Mouse (Mus musculus) CD4-positive, CD25-positive, alpha-beta regulatory T cell, adult 4 months (primary cell): ENCODE data around the gene Grxcr1. TPM values are rescaled to one million over a fixed set of nuclear protein-coding genes. Genes with fewer than 3 reads are reported as not detected.

ENCODE experiments used
- ATAC-seq: one replicate; pipeline ENCODE4 v1.8.0; 2017
- polyA plus RNA-seq, 2 experiments: library from polyadenylated mRNA; unstranded; fragments of 100-300 nt; shearing (Covaris generic); gene quantifications; one replicate each; pipeline ENCODE4 v1.2.1; 2017

The Grxcr1 gene
- polyA plus RNA-seq: not detected

DNA sequence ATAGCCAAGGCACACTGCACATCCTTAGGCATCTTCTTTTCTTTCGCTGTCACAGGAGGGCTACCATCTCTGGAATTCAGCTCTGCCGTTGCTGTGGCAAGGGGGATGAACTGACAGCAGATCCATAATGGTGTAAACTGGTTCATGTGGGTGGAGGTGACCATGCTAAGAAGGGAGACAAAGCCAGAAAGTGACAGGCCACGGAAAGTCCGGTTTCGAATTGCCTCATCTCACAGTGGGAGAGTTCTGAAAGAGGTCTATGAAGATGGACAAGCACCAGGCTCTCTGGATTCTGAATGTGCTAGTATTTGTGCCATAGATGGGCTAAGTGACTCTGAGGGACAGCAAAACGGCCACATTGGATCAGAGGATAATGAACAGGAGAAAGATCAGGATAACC, at the start of gene Grxcr1:
TSS of gene Grxcr1 (plus strand) at position 92 of the 400 bp plus-strand sequence.
- no peak for ATAC-seq

DNA sequence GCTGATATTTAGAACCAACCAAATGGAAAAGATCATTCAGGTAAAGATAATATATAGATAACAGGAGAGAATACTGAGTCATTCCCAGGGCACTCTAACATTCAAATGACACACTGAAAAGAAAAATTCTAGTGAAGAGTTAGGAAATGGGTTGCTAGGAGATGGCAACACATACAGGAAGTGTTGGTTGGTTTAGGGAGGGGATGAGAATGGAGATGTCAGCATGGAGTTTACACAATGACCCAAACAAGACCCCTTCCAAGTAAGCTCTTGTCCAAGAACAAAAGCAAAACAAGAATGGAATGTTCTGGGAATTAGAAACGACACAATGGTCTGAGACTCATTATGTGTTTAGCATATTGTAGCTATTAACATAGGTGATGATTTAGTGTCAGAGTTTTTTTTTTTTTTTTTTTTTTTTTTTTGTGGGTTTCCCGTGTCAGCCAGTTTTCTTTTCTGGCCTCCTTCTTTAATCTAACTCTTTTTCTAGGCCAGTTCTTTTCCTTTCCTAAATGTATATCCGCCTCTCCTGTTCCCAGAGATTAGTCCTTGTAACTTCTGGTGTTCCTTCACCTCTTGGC, 49.6 kb upstream of the Grxcr1 start:
- ATAC-seq: no peak

DNA sequence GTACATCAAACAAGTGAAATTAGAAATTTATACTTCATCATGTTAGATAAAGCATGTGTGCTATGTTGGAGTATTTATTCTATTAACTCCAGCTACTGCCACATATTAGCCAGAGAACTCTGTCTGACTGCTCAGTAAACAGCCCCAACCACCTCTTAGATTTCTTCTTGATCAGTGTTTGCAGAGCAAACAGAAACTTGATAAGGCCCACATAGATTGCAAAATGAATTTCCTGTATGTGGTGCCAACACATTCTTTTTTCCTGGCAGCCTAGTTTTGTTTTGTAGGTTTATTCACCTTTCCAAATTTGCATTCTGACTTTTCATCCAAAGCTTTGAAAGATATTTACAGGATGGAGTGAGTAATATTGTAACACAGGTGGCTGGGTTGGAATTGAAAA, 41.2 kb upstream of the Grxcr1 start:
- ATAC-seq: no peak

DNA sequence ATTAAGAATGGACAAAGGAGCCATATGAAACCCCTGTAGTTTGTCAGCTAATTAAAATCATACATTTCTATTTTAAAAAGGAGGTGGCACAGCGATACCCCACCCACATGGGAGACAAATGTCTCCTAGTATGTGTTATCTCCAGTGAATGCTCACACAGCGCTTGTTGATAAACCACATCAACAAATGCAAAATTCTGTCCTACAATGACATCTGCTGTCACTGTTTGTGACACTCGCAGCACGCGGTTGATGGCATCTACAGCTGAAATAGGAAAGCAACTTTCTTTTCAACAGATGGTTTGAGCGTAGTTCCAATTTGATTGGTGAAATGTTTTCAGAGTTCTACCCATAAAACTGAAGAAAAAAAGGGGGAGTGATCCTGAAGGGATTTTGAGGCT, 29.0 kb upstream of the Grxcr1 start:
- no peak for ATAC-seq

DNA sequence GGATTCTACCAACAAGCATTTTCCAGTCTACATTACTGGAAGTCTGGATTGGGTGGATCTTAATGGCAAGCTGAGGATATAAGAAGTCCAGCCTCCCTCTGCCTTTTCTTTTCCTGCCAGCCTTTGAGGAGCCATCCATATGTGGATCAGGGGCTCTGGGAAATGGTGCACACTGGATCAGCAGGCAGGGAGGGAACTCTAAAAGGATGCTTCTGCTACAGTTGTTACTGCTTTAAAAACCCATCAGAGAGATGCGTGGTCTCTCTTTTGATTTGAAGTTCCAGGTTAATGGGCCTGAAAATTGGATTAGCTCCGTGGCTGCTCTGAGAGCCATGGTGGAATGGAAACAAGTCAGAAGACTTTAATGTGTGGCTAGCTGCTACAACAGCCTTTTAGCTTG, 27.7 kb upstream of the Grxcr1 start:
- no peak for ATAC-seq

DNA sequence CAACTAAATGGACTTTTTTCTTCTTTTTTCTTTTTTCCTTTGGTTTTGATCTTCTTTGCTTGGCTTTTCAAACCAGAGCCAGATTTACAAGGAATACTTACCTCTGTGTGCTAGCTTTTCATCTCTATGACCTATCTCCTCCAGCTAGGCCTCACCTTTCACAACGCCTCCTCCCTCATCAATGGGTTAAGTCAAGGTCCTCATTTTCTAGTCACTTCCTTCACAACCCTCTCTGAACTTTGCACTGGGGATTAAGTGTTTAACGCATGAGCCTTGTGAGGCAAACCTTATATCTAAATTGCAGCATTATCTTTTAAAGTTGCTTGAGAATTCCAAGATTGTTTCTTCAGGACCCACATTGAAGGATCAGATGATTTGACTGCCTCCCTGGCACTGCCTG, 27.2 kb upstream of the Grxcr1 start:
- ATAC-seq: no peak

DNA sequence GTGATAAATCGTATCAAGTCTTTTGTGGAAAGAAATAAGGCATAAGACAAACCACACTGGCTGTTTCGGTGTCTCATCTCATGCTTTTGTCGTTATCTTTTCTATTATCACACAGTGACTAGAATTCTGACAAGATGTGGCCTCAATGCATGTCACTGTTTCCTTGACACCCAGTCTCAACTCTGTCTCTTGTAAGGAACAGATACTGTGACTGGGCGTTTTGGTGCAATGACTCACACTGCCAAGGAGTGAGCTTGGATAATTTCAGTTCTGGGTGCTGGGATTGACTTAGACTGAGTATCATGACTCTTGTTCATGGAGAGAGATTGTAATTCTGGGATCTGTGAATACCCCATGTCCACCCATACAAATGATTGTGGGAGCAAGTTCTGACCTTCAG, 24.6 kb upstream of the Grxcr1 start:
- ATAC-seq: peak; percentile 17

DNA sequence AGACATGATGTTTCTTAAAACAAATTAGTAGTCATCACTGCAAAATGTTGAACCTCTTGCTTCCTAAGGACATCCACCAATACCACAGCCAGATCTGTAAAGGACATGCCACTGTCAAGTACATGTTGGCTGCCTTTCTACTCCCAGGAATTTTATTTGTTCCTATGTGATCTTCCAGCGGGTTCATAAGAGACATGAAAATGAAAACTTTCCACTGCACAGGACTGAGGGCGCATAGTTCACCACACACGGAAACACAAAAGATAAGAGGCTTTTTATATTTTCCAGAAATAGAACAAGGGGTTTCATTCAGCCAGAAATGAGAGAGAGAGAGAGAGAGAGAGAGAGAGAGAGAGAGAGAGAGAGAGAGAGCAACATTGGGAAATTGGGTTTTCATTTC, 20.1 kb upstream of the Grxcr1 start:
- ATAC-seq: no peak

DNA sequence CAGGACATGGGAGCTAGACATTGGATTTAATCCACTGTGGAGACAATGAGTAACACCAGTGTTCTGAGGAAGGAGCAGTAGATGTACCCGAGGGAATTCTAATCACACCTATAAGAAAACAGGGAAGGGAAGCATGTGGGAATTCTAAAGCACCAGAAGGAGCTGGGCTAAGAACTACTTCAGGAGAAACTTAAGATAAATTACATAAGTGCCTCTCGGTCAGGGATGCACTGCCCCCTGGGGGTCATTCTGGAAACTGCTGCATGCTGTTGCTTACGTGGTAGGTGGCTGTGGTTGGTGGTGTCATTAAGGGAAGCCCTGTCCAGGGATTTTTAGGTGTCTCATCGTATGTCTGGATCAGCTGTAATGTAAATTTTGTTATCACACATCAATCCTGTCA, 19.0 kb upstream of the Grxcr1 start:
- peak; percentile 87 for ATAC-seq

DNA sequence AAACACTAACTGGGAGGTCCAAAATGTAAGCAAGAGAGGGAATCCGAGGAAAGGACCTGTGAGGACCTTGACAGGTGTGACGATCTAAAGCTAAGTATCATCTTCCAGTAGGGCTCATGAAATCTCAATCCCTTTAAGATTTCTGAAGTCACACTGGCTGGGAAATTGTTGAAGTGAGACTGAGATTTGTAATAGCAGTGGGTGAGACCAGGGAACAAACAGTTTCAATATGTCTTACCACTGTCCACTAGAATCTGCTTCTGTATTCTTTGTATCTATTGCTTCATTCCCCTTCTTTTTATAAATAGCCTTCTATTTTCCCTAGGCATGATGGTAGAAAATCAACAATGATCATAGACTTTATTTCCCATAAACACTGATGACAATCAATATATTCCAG, 10.8 kb upstream of the Grxcr1 start:
- ATAC-seq: no peak

DNA sequence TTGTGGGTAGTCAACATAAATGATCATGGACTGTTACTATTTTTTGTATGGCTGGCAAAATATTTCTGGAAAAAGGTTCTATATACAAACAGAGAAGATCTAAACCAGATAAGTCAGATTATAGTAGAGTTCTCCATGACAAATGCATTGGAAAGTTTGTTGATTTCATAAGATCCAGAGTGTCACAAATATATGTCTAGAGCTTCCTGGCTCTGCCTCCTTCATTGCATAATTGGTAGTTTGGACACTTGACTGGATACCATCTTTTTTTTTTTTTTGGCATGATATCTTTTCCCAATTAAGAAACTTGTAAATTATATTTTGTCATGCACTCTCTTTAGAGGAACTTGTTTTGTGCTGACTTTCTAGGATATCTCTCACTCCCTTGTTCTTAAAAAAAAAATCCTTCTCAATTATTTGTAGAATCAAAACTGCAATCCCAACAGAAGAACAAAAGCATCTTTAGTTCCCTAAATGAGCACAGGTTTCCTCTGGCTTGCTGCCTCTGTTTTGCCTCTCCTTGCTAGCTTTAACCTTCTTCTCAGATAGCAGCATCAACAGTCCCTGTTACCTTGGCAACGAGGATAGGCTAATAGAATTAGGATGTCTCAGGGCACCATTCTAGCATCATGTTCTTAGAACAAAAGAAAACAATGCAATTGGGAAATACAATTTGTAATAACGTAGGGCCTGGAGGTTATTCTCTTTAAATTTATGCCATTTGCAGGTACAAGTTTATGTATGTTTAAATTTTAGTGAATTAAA, 4.8 kb upstream of the Grxcr1 start:
- ATAC-seq: no peak

DNA sequence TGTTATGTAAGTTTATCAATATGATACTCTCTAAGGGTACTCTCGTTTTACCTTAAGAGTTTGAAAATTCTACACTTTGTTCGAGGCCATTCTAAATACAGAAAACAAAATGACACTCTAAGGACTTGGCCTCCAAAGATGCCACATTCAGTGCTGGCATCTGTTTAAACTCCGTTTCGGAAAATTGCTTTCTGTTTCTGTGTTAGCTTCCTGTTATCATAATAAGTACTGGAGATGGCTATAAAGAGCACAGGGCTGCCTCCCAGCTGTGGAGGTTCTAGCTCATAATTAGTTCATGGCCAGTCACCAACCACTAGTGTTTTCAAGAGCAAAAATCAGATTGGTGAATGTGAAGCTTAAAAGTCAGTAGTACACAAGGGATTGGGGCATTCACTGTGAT, 4.2 kb upstream of the Grxcr1 start:
- ATAC-seq: no peak

DNA sequence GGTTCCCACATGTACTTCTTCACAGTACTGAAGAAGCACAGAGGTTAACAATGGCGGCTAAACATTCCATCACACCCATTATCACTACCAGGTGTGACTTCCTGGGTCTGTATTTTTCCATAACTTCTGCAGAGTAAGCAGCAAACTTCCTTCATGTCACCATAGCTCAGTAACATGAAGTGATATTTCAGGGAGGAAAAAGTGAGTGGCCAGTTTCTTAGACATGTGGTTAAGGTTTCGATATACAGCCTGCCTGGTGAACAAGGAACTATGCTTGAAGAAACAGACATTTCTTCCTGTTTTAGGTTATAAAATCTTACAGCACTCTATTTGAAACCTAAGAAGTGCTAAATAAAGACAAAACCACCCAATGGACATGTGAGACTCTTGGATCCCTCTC, 1.7 kb downstream of the Grxcr1 start:
- ATAC-seq: no peak

DNA sequence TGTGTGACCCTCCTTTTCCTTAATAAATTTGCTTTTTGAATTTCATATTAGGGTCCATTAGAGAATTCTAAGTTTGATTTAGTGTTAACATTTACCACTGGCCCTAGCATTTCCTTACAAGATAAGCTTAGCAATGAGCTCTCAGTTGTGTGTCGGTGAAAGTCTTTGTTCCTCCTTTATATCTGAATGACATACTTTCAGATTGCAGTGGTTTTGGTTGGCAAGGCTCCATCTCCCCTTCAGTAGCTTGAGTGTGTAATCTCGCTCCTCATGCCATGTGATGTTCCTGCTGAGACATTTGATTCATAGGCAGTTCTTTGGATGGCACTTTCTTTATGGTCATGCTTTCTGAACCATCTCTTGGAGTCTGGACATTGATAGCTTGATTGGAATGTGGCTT, 7.4 kb downstream of the Grxcr1 start:
- no peak for ATAC-seq

DNA sequence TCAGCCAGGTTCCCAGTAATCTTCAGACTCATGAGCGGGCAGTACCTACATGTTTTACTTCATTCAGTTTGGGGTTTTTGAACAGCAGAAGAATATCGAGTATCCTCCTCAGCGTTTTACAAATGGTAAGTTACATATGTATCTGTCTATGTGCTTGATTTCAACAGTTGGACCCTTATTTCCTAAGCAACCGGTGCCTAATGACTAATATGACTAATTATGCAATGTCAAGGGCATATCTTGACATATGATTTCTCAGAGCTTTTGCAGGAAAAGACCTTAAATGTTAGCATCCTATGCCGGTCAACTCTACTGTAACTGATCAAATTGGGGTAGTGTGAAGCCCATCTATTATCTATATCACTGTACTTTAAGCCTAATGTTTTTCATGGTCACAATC, 11.7 kb downstream of the Grxcr1 start:
- ATAC-seq: no peak

DNA sequence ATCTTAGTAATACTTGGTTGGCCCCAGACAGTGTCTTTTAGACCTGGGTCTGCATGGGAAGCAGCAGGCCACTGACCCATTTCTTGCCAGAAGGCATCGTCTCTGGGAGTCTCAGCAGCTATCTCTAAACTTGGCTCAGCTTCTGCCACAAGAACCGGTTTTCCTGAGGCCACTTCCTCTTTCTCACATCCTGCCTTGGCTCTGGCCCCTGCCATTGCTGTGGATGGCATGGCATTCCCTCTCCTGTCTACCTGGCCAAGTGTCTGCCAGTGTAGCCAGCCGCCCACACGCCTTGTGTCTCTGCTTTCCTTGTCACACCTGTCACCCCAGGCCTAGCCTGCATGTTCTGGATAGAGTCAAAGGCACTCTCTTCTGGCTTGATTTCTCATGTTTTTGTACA, 17.1 kb downstream of the Grxcr1 start:
- no peak for ATAC-seq

DNA sequence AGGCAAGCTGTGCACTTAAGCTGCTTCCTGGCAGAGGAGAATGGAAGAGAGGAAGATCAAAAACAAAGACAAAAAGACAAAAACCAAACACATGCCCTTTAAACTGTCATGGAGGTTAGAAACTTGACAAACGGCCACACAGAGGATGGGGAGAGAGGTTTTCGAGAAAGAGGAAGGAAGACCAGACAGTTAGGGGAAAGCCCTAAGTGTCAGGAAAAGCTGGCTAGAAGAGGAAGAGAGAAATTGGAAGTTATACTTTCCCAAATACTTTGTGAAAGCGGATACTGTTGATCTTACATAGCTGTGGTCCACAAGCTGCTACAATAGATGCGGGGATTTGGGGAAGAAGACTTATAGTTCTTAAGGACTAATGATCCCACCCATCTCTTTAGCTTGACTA, 17.9 kb downstream of the Grxcr1 start:
- ATAC-seq: no peak

DNA sequence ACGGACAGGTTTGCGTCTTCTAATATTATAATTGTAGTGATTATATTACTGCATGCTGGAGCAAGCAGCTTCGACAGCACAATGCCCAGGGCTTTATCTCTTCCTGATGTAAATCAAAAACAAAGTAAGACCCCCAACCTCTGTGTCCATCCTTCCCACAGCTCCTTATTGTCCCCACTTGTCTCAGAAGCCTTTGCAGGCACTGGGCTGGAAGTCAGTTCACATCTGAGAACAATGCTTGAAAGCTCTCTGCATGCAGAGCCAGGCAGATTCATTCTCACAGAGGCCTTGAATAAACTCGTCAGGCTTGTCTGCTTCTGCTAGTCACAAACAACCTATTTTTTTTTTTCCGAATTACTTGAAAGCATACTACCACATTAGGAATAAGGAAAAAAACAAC, 19.5 kb downstream of the Grxcr1 start:
- no peak for ATAC-seq

DNA sequence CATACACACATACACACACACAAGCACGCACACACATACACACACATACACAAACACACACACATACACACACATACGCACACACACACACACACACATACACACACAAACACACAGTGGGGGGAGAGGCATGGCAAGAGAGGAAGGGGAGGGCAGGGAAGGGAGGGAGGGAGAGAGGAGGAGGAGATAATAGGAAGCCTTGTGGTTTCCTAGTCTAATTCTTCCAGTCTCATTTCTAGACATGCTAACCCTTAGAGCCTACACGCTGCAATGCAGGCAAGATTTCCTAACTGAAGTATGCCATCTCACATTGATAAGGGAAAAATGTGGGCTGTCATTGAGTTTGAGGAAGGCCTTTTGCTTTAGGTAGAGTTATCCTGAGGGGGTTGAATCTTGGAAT, 25.9 kb downstream of the Grxcr1 start:
- no peak for ATAC-seq

DNA sequence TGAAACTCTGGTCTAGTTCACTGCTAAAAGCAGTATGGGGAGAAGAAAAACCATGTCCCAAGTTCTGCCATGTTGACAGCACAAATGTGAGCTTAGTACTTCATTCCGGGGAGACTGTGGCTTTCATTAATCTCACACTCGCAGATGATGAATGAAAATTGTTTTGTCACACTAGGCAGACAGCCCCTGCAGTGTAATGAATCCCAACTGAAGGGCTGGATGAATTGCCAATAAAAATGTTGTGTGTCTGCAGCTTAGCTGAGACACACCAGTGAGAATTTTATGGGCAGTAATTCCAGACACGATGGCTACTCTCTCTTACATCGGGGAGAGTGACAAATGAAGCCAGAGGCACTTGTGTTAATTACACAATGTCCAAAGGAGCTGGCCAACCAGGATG, 37.1 kb downstream of the Grxcr1 start:
- no peak for ATAC-seq

DNA sequence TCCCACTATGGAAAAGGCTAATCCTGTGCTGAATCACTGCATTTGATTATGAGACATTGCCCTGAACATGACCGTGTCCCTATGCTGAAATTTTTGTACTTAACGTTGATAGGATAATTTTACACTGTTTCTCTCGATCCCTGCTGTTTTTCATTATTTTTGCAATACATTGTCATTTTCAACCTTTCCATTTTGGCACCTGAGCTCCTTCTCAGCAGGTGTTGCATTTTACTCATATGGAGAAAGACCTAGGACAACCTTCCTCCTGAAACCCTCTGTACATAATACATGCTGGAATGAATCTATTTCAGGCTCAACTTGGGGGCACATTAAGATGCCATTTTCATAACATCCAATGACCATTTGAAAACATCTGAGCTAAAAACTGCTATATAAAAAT, 38.7 kb downstream of the Grxcr1 start:
- no peak for ATAC-seq

DNA sequence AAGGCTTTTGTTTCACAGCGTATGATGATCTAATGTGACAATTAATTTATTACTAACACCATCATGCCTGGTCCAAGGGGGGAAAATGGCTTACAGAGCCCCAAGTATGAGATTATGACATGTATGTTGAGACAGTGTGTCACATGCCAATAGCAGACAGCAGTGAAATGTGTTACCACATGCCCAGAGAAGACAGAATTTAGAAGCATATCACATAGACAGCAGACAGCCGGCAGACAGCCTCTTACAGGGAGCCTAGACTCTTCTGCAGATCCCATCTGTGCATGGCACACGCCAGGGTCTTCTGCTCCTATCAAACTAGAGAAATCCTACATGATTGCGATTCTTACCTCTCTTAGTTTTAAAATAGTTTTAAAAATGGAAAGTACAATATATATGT, 40.2 kb downstream of the Grxcr1 start:
- no peak for ATAC-seq

DNA sequence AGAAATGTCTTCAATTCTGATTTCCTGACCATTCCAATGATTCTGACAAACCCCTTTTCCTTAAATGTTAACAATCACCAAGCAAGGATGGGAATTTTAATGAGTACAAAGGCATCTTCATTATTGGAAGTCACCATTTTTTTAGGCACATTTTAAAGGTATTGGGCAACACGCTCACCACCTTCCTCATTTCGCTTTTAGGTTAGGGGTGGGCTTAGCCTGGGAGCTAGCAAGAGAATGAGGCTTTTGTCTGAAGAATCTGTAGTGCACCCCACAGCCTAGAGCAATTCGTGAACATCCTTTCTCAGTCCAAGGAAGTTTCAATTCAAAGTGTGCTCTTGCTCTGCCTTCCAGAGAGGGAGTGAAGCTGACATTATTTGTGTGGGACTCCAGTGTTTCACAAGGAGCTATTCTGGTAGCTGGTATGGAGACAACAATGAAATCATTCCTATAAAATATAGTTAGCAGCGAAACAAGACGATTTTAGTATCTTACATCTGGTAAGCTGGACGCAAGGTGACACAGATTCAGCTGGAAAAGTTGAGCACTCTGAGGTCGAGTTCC, 55.0 kb downstream of the Grxcr1 start:
- ATAC-seq: no peak

DNA sequence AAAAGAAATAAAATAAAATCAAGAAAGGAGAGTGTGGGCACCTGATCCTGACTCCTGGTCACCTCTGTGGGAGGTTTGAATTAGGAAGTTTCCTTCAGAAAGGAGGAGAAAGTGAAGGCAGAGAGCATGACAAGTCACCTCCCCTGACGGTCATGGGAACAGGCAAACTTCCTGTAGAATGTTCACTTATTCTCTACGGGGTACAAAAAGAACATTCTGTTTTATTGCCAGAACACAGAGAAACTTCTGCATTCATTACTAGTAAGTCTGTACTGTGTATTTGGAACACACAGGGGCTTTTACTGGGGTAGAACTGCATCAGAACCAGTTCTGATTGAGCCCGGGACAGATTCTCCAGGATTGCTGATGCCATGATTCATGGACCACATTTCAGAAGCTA, 55.5 kb downstream of the Grxcr1 start:
- no peak for ATAC-seq

DNA sequence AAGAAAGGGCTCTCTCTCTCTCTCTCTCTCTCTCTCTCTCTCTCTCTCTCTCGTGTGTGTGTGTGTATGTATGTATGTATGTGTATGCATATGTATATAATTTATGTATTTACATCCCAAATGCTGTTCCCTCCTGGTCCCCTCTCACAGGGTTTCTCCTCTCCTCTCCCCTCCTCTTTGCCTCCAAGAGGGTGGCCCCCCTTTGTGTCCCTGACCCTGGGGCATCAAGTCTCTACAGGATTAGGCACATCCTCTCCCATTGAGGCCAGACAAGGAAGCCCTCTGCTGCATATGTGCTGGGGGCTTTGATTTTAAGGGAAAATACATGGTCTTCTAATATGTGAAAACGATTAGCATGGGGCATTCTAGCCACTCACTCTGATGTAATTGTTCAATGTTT, 61.5 kb downstream of the Grxcr1 start:
- ATAC-seq: no peak
